Mouse (Mus musculus): ENCODE data around the gene Mab21l3.

Mab21l3 gene

GRCm38 (mm10) chr3:101848816-101849215, at the start of gene Mab21l3:
Mab21l3 (minus strand) TSS chr3:101848959.
- no peak for DNase-seq (ENCODE audit: low read depth in 1 of 2, low spot score in 2 of 2)

DNA sequence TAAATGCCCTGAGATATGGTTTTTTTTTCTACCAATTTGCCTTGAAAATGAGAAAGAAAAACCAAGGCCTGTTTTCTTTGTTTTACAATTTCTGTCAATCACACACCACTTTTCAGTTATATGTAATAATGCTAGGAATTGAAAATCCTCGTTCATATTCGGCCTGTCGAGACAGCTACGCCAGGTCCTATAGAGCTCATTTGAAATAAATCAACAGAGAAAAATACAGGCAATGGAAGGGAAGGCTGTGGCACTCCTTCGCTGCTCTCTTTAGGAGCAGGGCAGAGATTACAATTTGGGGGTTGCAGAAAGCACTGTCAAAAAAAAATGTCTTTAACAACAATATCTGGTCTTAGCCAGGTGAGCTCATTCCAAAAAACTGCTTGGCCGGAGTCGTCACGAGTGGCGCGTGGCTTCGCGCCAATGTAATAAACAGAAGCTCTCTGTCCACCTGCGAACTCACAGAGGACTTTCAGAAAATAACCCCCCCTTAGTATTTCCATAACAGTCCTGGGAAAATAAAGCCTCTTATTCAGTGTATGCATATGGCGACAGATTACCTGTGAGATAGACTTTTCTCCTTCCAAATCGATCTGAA, 48.7 kb upstream of the Mab21l3 start:
- DNase-seq (ENCODE audit: low read depth in 1 of 2, low spot score in 2 of 2), result no peak

- DNase-seq (ENCODE audit: low read depth in 1 of 2, low spot score in 2 of 2), result peak; percentile 1 to 35
Observed at GRCm38 (mm10) chr3:101896893-101897292, 48.1 kb upstream of the Mab21l3 start.

DNA sequence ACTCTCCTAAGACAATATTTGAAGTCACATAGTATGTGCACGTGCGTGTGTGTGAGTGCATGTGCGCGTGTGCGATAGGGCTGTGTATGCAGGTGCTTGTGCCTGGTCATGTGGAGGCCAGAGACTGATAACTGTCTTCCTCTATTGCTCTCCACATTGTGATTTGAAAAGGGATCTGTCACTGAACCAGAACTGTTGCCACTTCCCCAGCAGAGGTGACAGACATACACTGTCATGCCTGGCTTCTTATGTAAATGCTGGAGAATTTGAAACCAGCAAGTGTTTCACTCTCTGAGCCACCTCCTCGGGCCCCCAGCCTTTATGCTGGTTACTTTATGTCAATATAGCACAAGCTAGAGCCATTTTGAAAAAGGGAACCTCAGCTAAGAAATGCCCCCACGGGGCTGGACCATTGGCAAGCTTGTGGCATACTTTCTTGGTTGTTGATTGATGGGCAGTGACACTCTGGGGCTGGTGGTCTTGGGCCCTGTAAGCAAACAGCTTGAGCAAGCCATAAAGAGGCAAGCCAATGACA, 46.7 kb upstream of the Mab21l3 start:
- no peak for DNase-seq (ENCODE audit: low read depth in 1 of 2, low spot score in 2 of 2)

DNA sequence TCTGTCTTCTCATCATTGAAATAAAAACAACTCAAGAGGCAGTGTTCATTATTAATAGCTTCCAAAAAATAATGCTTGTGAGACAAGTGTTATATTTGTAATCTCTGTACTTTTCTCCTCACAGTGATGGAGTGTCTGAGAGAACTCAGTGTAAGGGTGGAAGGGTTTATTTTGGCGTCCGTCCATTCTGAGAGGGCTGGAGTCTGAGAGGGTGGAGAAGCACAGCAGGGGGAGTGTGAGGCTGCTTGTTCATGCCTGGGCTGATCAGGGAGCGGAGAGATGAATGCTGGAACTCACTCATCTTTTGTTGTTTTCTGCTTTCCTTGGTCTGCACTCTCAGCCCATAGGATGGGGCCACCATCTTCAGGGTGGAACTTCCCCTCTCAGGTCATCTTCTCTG, 36.8 kb upstream of the Mab21l3 start:
- no peak for DNase-seq (ENCODE audit: low read depth in 1 of 2, low spot score in 2 of 2)

DNA sequence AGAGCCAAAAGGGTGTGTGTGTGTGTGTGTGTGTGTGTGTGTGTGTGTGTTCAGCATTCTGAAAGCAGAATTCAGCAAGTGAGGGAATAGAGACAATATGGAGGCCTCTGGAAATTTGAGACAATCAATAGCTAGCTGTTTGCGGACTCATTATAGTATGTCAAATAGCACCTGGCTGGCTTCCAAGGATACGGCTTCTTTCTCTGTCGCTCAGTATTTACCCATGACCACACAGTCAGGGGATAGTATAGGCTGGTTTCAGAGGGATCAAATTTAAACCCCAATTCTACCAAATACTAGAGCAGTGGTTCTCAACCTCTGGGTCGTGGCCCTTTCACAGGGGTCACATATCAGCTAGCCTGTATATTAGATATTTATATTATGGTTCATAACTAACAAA, 36.3 kb upstream of the Mab21l3 start:
- DNase-seq (ENCODE audit: low read depth in 1 of 2, low spot score in 2 of 2), result no peak

DNA sequence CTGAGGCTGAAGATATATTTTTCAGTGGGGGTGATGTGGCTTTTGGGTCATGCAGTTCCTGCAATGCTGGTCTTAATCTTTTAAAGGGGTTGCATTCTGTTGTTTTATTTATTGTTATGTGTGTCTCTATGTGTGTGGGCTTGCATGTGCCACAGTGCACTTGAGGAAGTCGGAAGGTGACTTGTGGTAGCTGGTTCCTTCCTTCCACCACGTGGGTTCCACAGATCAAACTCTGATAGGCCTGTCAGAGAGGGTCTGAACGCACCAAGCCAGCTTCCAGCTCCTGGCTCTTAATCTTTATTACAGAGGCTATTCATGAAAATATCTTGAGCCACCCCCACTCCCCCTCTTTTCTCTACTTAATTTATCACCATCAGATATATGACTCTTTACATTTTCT, 35.1 kb upstream of the Mab21l3 start:
- DNase-seq (ENCODE audit: low read depth in 1 of 2, low spot score in 2 of 2), result no peak

- DNase-seq (ENCODE audit: low read depth in 1 of 2, low spot score in 2 of 2), result no peak
Observed at GRCm38 (mm10) chr3:101881721-101882120, 33.0 kb upstream of the Mab21l3 start.

- no peak for DNase-seq (ENCODE audit: low read depth in 1 of 2, low spot score in 2 of 2)
Observed at GRCm38 (mm10) chr3:101880818-101881217, 32.1 kb upstream of the Mab21l3 start.

DNA sequence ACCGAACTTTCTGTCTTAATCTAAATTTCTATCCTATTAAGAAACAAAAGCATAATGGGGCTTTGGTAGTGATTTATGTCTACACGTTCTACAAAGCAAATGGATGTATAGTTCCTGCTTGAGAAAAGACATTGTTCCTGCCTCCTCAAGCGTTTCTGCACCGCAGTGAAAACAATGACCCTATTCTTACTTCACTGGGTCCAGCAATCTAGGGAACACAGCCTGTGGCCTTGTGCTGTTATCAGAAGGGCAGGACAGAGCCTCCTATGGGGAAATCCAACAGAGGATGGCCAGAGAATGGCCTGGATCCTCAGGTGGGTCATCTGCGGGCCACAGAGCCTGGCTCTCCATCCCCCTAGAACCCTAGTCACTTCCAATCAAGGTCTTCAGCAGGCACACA, 29.4 kb upstream of the Mab21l3 start:
- DNase-seq (ENCODE audit: low read depth in 1 of 2, low spot score in 2 of 2), result no peak

GRCm38 (mm10) chr3:101876459-101877285, 27.9 kb upstream of the Mab21l3 start:
- DNase-seq (ENCODE audit: low read depth in 1 of 2, low spot score in 2 of 2), result no peak

- DNase-seq (ENCODE audit: low read depth in 1 of 2, low spot score in 2 of 2), result no peak
Observed at GRCm38 (mm10) chr3:101875258-101875920, 26.6 kb upstream of the Mab21l3 start.

GRCm38 (mm10) chr3:101873061-101873675, 24.4 kb upstream of the Mab21l3 start:
- no peak for DNase-seq (ENCODE audit: low read depth in 1 of 2, low spot score in 2 of 2)

GRCm38 (mm10) chr3:101871951-101872350, 23.2 kb upstream of the Mab21l3 start:
- DNase-seq (ENCODE audit: low read depth in 1 of 2, low spot score in 2 of 2), result no peak

DNA sequence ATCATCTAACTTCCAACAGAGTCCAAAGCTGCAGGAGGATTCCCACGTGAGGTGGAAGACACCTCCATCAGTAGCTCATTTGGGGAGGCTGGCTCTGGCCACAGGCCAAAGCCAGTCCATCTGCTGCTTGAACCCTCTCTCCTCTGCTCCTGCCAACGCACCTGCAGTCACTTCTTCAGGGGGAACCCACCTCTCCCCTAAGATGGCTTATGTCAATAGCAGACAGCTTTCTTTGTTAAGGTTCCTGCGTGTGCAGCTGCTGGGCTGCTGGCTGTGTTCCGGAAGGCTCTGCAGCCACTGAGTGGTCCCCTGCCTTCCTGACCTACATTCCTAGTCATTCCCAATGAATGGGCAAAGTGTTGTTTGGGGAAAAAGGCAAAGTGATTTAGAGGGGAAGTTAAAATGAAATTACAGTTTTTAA, 18.3 kb upstream of the Mab21l3 start:
- no peak for DNase-seq (ENCODE audit: low read depth in 1 of 2, low spot score in 2 of 2)

- DNase-seq (ENCODE audit: low read depth in 1 of 2, low spot score in 2 of 2), result no peak
Observed at GRCm38 (mm10) chr3:101861856-101862255, 13.1 kb upstream of the Mab21l3 start.

GRCm38 (mm10) chr3:101860151-101860550, 11.4 kb upstream of the Mab21l3 start:
- DNase-seq (ENCODE audit: low read depth in 1 of 2, low spot score in 2 of 2), result no peak

GRCm38 (mm10) chr3:101859740-101860139, 11.0 kb upstream of the Mab21l3 start:
- no peak for DNase-seq (ENCODE audit: low read depth in 1 of 2, low spot score in 2 of 2)

DNA sequence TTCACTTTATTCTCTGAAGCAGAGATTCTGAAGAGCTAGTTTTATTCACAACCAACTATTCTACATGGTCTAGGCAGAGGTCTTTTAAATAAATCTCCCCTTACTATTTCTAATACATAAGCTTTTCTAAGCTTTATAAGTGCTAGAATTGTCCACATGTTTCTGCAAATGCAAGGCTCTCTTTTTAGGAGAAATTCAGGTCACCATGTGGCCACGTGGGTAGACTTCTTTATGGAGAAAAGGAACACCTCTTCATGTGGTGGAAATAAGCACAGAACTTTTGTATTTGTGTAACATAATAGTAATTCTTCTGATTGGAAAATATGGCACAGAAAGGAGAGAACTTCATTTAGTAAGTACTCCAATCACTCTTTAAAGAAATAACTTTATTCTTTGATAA, 5.3 kb upstream of the Mab21l3 start:
- no peak for DNase-seq (ENCODE audit: low read depth in 1 of 2, low spot score in 2 of 2)

DNA sequence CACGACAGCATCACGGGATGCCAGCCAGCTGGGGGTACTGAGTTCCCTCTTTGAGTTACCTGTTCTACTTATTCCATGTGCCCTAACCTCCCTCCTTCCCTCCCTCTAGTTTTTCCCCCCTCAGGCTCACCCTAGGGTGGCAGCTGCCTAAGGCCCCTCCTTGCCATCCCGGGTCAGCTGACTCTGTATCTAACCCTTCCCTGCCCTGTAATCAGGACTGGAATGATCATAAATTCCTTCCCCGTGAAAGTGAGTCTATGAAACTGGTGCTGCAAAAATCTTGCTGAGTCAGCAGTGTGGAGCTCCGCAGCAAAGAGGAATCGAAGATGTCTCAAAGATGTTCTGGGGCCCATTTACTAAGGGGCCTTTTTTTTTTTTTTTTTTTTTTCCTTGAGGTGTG, 2.6 kb upstream of the Mab21l3 start:
- no peak for DNase-seq (ENCODE audit: low read depth in 1 of 2, low spot score in 2 of 2)

DNA sequence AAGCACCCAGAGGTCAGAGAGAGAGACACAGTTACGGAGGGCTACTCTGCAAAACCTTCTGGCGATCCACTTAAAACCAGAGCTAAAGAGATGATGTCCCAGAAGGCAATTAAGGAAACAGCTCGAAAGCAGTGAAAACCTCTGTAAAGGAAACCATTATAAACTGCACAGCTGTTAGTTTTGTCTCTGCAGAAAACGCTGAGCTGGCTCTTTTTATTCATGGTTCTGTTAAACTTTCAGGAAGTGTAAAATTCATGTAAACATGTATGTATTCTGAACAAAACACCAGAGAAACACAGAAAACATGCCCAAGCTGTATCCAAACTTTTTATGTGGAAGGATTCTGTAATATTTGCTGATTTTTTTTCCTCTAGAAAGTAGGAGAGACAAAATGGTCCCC, 2.7 kb downstream of the Mab21l3 start:
- DNase-seq (ENCODE audit: low read depth in 1 of 2, low spot score in 2 of 2), result no peak

Measured in monocyte, adult 2 months (primary cell).